Mouse (Mus musculus): Measurements from ENCODE around the gene Dapp1. TPM values are rescaled to one million over a fixed set of nuclear protein-coding genes. Genes with fewer than 3 reads are reported as not detected.

The Dapp1 gene
- 8.7 and 9.3 TPM in 2 replicates for polyA plus RNA-seq (2016; fragmentation: Nextera tagmentation; extraction: Ambion mirVana)

DNA sequence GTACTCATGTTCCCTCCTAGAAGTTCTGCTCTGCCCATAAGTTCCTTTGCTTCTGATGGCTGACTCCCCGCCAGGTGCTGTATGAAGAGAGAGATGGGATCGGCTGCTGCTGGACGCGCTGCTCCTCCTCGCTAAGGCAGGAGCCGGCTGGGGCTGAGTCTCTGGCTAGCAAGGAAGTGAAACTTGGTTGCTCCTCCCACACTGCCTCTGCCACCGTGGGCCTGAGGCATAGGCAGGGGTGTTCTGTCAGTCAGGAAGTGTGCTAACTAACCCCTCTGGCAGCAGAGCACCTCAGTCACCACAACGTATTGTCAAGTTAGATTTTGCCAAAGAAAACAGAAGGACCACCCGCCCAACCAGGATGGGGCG is at the start of gene Dapp1:
Gene Dapp1 (minus strand): TSS at position 164 of the 369 bp plus-strand sequence.
- H3K36me3 ChIP-seq = no peaks in the 10 kb centered on the region
- H3K4me3 ChIP-seq = peak within 1 kb of the TSS; percentile 57
- no peaks in the 10 kb centered on the region for H3K9me3 ChIP-seq
- WGBS = 8% methylated on average over 10 of the region's 10 CpGs
- H3K27me3 ChIP-seq (ENCODE audit: insufficient read depth, poor library complexity, severe bottlenecking) = no peaks in the 10 kb centered on the region
- peak; percentile 92 for DNase-seq (ENCODE audit: low spot score)
- H3K4me1 ChIP-seq = peaks cover 21% of the 10 kb centered on the region; the same call in 1 of the 2 replicates
- H3K27ac ChIP-seq = peak within 1 kb of the TSS; percentile 79

DNA sequence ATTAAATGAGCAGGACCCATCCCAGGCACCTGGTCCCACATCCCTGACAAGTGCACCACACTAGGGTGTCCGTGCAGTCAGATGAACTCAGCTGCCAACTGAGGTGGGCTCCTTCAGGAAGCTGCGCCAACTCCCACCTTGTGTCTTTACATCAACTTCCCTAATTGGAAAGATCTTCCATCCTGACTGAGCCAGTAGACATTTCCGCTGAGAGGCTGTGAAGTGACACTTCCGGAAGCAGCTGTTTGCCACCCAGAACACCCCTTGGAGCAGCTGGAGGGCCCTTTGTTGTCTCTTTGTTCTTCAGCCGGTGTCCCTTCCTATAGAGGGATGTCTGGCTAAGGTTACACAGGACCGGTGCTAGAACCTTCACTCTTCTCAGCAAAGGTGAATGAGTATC is 49.2 kb upstream of the Dapp1 start:
- Histone ChIP-seq H3K4me3 (no peak overlapping the region), H3K36me3 (no peaks in the 10 kb centered on the region), H3K27me3 (ENCODE audit: insufficient read depth, poor library complexity, severe bottlenecking) (no peaks in the 10 kb centered on the region), H3K4me1 (peaks cover 16% of the 10 kb centered on the region), H3K9me3 (no peaks in the 10 kb centered on the region), H3K27ac (no peak overlapping the region)
- 84% methylated on average over 6 of the region's 6 CpGs for WGBS
- DNase-seq (ENCODE audit: low spot score) = no peak

DNA sequence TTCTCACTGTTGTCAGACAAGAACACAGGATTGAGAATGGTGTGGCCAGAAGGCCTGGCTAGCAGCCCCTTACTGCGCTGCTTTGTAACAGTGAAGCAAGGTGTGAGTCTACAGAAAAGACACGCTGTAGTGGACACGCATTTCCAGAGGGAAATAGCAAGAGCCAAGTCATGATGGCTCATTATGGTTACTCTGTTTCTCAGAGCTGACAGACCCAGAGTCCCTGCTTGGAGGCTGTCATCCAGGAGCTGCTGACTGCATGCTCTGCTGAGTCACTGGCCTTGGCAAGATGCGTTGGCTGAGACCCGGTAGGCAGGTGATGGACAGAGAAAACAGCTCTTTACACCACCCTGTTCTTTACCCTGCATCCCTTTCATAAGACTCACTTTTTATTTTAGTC is 48.0 kb upstream of the Dapp1 start:
- Histone ChIP-seq H3K27me3 (ENCODE audit: insufficient read depth, poor library complexity, severe bottlenecking) (no peaks in the 10 kb centered on the region), H3K27ac (no peak overlapping the region), H3K9me3 (no peaks in the 10 kb centered on the region), H3K4me1 (peaks cover 16% of the 10 kb centered on the region), H3K36me3 (no peaks in the 10 kb centered on the region), H3K4me3 (no peak overlapping the region)
- DNase-seq (ENCODE audit: low spot score) = no peak
- WGBS = 84% methylated on average over 5 of the region's 5 CpGs

DNA sequence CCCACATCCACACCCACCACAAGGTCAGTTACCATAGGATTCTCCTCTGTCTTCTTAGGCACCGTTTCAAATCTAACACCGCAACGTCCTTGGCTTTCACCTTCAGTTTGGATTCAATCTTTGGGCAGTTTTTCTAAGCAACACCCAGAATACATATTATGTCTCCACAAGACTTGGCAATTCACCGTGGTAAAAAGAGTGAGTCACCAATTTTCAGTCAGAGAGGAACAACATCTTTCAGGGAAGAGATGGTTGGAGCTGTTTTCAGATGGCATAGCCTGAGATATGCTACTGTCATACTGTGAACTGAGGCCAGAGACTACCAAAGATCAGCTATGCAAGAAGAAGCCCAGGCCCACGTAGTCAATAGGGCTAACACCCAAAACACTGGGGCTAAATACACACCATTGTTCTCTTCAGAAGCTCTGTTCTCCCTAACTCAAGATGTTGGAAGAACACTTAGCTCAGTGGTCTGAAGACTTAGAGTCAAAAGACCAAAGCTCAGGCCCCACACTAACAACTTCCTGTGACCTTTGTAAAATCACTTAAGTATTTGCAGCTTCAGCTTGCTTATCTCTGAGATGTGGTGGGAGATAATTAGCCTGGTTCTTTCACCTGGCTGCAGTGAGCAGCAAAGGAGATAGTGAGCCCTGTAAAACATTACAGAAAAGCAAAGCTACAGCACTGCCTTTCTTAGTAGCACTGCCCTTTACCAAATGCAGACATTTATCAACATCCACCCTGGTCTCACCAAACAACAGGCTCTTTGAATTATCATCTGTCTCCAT is 46.4 kb upstream of the Dapp1 start:
- 81% methylated on average over 5 of the region's 5 CpGs for whole genome bisulfite sequencing

DNA sequence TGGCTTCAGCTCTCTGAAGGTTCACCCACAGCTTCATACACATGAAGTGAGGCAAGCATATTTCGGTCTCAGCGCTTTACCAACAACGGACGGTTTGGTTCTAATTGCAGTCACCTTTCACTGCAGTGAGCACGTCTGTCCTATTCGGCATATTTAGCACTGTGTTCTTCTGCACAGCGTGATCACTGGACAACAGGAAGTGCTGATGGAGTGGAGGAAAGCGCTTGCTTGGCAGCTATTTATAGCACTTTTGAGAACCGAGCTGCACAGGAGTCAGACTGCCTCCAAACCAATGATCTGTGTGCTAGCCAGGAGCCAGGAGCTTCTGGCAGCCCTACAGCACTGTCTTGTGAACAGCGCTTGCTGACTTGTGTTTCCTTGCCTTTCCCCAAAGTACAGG is 44.9 kb upstream of the Dapp1 start:
- H3K36me3 ChIP-seq = no peaks in the 10 kb centered on the region
- no peak for DNase-seq (ENCODE audit: low spot score)
- peak overlapping the region; percentile 74; the same call in 1 of the 2 replicates for H3K27ac ChIP-seq
- H3K27me3 ChIP-seq (ENCODE audit: insufficient read depth, poor library complexity, severe bottlenecking) = no peaks in the 10 kb centered on the region
- H3K4me3 ChIP-seq = peak overlapping the region; percentile 12; the same call in 1 of the 2 replicates
- H3K4me1 ChIP-seq = peaks cover 16% of the 10 kb centered on the region
- no peaks in the 10 kb centered on the region for H3K9me3 ChIP-seq
- 47% methylated on average over 10 of the region's 10 CpGs for WGBS

More for the DNA sequence above, 46.4 kb upstream of the Dapp1 start:
- H3K36me3 ChIP-seq = no peaks in the 10 kb centered on the region
- peaks cover 16% of the 10 kb centered on the region for H3K4me1 ChIP-seq
- H3K9me3 ChIP-seq = no peaks in the 10 kb centered on the region
- no peak overlapping the region for H3K4me3 ChIP-seq
- no peak for DNase-seq (ENCODE audit: low spot score)
- H3K27ac ChIP-seq = no peak overlapping the region
- no peaks in the 10 kb centered on the region for H3K27me3 ChIP-seq (ENCODE audit: insufficient read depth, poor library complexity, severe bottlenecking)

DNA sequence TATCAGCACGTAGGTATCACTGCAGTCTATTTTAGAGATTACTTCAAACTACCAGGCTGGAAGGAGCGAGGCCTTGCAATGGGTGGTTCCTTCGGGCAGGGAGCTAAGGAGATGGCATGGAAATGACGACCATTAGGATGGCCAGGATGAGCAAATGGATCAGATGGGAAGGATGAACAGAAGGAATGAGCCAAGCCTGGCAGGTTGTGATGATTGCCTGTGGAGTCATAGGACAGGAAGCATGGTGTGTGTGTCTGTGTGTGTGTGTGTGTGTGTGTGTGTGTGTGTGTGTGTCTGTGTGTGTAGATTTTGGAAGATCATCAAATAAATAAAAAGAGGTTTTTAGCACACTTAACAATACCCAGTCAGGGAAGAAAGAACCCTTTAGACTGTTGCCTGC is 41.3 kb upstream of the Dapp1 start:
- H3K4me1 ChIP-seq = peaks cover 12% of the 10 kb centered on the region
- 82% methylated on average over 4 of the region's 4 CpGs for WGBS
- no peaks in the 10 kb centered on the region for H3K9me3 ChIP-seq
- no peaks in the 10 kb centered on the region for H3K36me3 ChIP-seq
- H3K27ac ChIP-seq = no peak overlapping the region
- no peak overlapping the region for H3K4me3 ChIP-seq
- no peak for DNase-seq (ENCODE audit: low spot score)
- H3K27me3 ChIP-seq (ENCODE audit: insufficient read depth, poor library complexity, severe bottlenecking) = no peaks in the 10 kb centered on the region

DNA sequence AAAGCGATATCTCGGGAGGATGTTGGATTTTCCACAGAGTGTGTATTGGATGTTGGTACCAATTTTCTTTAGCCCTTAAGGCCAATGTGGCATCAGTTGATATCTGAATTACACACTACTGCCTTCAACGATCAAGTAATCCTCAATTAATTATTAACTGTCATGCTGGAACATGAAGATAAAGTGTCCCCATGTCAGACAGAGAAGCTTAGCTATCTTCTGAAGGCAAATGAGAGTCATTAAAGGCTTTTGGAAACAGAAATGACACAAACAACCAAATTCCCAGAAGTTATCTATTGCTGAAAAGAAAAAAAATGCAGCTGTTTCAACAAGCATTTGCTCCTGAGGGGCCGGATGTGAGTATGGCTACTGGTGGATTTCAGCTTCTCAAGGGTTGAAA is 40.7 kb upstream of the Dapp1 start:
- Histone ChIP-seq H3K27me3 (ENCODE audit: insufficient read depth, poor library complexity, severe bottlenecking) (no peaks in the 10 kb centered on the region), H3K27ac (no peak overlapping the region), H3K4me3 (no peak overlapping the region), H3K4me1 (peaks cover 6% of the 10 kb centered on the region; the same call in 1 of the 2 replicates), H3K36me3 (no peaks in the 10 kb centered on the region), H3K9me3 (no peaks in the 10 kb centered on the region)
- WGBS = 85% methylated on average over 4 of the region's 4 CpGs
- DNase-seq (ENCODE audit: low spot score) = no peak

DNA sequence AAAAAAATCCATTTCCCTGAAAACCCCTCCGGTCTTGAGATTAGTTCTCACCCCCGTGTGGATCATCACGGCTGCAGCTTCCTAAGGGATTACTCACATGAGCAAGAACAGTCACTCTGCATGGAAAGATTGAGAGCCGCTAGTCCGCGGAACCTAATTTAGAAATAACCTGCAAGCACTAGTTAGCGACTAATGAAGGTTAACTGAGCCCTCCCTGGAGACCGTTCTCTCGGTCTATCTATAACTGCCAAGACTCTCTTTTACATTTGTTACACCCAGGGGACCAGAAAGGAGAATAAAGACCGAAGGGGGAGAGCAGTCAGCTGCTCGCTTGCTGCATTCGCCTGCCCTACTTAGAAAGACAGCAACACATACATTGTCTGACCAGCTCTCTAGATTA is 35.5 kb upstream of the Dapp1 start:
- Histone ChIP-seq H3K36me3 (no peaks in the 10 kb centered on the region), H3K4me1 (peaks cover 2% of the 10 kb centered on the region; the same call in 1 of the 2 replicates), H3K27me3 (ENCODE audit: insufficient read depth, poor library complexity, severe bottlenecking) (no peaks in the 10 kb centered on the region), H3K4me3 (no peak overlapping the region), H3K9me3 (no peaks in the 10 kb centered on the region), H3K27ac (no peak overlapping the region)
- DNase-seq (ENCODE audit: low spot score) = no peak
- WGBS = 85% methylated on average over 12 of the region's 12 CpGs

DNA sequence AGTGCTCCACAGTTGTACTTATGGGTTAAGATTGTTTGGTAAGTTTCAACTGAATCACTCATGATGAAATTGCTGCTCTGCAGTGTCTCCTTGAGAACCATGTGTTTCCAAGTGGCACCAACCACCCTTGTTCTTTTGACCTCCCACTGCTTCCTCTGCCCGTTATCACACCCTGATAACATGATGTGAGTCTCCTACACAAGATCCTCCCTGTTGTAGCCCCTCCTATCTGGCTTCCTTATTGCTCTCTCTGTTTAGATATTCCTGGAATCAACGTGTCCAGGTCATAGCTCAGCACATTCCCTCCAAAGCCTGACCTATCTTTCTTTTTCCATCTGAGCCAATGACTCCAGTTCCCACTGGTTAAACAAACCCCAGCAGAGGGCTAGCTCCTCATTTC is 33.4 kb upstream of the Dapp1 start:
- no peak for DNase-seq (ENCODE audit: low spot score)
- Histone ChIP-seq H3K27ac (no peak overlapping the region), H3K27me3 (ENCODE audit: insufficient read depth, poor library complexity, severe bottlenecking) (no peaks in the 10 kb centered on the region), H3K36me3 (no peaks in the 10 kb centered on the region), H3K4me1 (peaks cover 13% of the 10 kb centered on the region), H3K4me3 (no peak overlapping the region), H3K9me3 (no peaks in the 10 kb centered on the region)
- WGBS = 38% methylated on average over 2 of the region's 2 CpGs

DNA sequence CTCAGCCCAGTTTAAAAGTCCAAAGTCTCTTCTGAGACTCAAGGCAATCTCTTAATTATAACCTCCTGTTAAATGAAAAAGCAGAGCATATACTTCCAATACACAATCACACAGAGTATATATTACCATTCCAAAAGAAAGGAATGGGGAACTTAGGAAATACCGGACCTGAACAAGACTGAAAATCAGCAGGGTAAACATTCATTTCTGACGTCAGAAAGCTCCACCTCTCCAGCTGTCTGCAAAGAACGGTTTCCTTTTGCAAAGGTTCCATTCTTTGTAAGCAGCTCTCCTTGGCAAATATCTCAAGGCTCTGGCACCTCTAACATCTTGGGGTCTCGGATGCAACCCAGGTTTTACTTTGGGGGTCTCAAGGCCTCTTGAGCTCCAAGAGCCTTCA is 31.0 kb upstream of the Dapp1 start:
- Histone ChIP-seq H3K36me3 (no peaks in the 10 kb centered on the region), H3K4me3 (no peak overlapping the region), H3K27me3 (ENCODE audit: insufficient read depth, poor library complexity, severe bottlenecking) (no peaks in the 10 kb centered on the region), H3K27ac (no peak overlapping the region), H3K9me3 (no peaks in the 10 kb centered on the region), H3K4me1 (peaks cover 22% of the 10 kb centered on the region)
- WGBS = 62% methylated on average over 4 of the region's 4 CpGs
- no peak for DNase-seq (ENCODE audit: low spot score)

DNA sequence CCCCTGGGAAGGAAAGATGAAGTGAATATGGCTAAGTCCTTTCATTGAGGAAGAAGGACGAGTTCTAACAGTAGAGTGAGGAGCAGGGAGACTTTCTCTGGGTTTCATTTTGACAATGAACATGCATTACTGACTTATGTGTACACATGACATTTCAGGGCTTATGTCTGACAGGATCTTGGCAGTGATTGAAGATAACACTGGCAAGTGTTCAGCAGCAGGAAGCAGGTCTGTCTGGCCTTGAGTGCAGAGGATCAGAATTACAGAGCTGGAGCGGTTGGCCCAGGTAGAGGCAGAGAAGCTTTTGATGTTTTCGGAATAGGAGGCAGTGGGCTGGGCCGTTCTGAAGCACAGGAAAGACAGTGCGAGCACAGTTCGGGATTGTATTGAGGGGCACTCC is 26.8 kb upstream of the Dapp1 start:
- Histone ChIP-seq H3K4me1 (peaks cover 35% of the 10 kb centered on the region), H3K27me3 (ENCODE audit: insufficient read depth, poor library complexity, severe bottlenecking) (no peaks in the 10 kb centered on the region), H3K36me3 (no peaks in the 10 kb centered on the region), H3K4me3 (no peak overlapping the region), H3K27ac (peak overlapping the region; percentile 32; the same call in 1 of the 2 replicates), H3K9me3 (no peaks in the 10 kb centered on the region)
- DNase-seq (ENCODE audit: low spot score) = no peak
- WGBS = 59% methylated on average over 6 of the region's 6 CpGs

DNA sequence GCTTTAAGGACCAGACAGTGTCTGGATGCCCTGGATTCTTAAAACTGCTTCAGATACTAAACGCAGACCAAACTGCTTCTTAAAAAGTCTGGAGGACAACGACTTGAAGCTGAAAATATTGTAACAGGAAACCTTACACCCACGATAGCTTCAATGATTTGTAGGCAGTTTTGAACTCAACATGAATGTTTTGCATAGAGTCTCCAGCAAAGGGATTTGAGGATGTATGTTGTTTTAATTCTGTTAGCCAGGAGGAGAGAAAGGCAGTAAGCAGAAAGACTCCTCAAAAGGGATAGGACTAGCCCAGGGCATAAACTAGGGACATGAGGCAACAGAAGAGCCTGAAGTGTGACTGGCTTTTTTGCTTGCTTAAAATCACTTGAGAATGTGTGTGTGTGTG is 25.6 kb upstream of the Dapp1 start:
- no peak for DNase-seq (ENCODE audit: low spot score)
- Histone ChIP-seq H3K4me1 (peaks cover 38% of the 10 kb centered on the region), H3K9me3 (no peaks in the 10 kb centered on the region), H3K27me3 (ENCODE audit: insufficient read depth, poor library complexity, severe bottlenecking) (no peaks in the 10 kb centered on the region), H3K4me3 (no peak overlapping the region), H3K27ac (no peak overlapping the region), H3K36me3 (no peaks in the 10 kb centered on the region)
- 69% methylated on average over 3 of the region's 3 CpGs for WGBS

DNA sequence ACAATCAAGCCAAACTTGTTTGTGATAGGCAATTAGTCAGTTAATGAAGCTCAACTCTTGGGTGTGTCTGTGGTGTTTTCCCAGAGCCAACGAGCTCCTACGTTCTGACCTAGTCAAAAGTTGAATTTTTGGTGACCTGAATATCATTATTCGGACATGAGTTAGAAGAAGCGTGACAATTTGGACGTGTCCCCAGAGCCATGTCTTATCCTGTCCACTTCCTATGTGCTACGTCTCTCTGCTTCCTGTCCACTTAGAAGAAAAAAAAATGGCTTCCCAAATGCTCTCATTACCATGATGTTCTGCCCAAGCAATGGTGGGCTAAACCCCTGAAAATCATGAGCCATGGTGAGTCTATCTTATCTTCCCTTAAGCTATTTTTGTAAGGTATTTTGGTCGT is 21.9 kb upstream of the Dapp1 start:
- Histone ChIP-seq H3K4me3 (no peak overlapping the region), H3K27ac (no peak overlapping the region), H3K27me3 (ENCODE audit: insufficient read depth, poor library complexity, severe bottlenecking) (no peaks in the 10 kb centered on the region), H3K9me3 (no peaks in the 10 kb centered on the region), H3K36me3 (no peaks in the 10 kb centered on the region), H3K4me1 (peaks cover 46% of the 10 kb centered on the region)
- WGBS = 81% methylated on average over 7 of the region's 7 CpGs
- no peak for DNase-seq (ENCODE audit: low spot score)

DNA sequence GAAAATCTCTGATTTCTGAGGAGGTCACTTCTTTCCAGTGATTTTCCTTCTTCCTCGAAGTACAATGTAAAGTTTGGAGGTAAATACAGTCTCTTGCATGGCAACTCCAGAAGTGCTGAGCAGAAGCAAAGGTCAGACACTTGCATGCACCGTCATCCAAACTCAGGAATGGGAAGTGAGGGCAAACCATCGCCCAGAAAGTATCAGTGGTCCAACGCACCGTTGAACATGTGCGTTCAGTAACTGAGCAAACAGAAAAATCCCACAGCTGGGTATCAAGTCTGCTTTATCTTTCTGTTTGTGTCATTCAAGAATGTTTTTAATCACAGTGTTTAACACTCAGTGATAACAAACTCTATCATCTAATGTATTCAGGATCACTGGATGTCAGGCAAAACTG is 21.2 kb upstream of the Dapp1 start:
- Histone ChIP-seq H3K27me3 (ENCODE audit: insufficient read depth, poor library complexity, severe bottlenecking) (no peaks in the 10 kb centered on the region), H3K27ac (no peak overlapping the region), H3K36me3 (no peaks in the 10 kb centered on the region), H3K9me3 (no peaks in the 10 kb centered on the region), H3K4me1 (peaks cover 43% of the 10 kb centered on the region), H3K4me3 (no peak overlapping the region)
- 84% methylated on average over 6 of the region's 6 CpGs for WGBS
- DNase-seq (ENCODE audit: low spot score) = no peak
